Mouse (Mus musculus) liver, adult 2 months (tissue): ENCODE data around the gene Tmem181a. TPM values are rescaled to one million over a fixed set of nuclear protein-coding genes. Genes with fewer than 3 reads are reported as not detected.
"Not testable (repeated sequence)": the region's sequence is repeated elsewhere in the genome, so short reads cannot be mapped to it uniquely, and the experiment has no call there.

ENCODE experiments used
- DNase-seq: peaks from one replicate; pipeline ENCODE4 v3.0.0-alpha.2; 2011; ENCODE audit warnings: low read depth, low spot score; ENCODE audit errors: extremely low read depth
- H3K27ac ChIP-seq: fragments of 200-500 bp; replicated peaks from 2 replicates; pipeline ENCODE4 v1.5.1; 2012; ENCODE audit warnings: low read depth, mild to moderate bottlenecking, control low read depth, inconsistent platforms, low read length; ENCODE audit not compliant: insufficient read depth
- H3K27me3 ChIP-seq: fragments of 200-500 bp; 2 replicates; pipeline ENCODE4 v1.6.1; 2012; ENCODE audit warnings: mild to moderate bottlenecking, moderate library complexity, low read length, inconsistent platforms; ENCODE audit not compliant: control insufficient read depth, insufficient read depth
- H3K36me3 ChIP-seq: fragments of 200-500 bp; 2 replicates; pipeline ENCODE4 v1.6.1; 2012; ENCODE audit warnings: low read length, inconsistent platforms; ENCODE audit not compliant: control insufficient read depth, insufficient read depth
- H3K4me1 ChIP-seq: fragments of 200-500 bp; 2 replicates; pipeline ENCODE4 v1.6.1; 2011; ENCODE audit warnings: low read length; ENCODE audit not compliant: control insufficient read depth, insufficient read depth
- H3K4me3 ChIP-seq: fragments of 200-500 bp; 2 replicates; pipeline ENCODE4 v1.5.1; 2011; ENCODE audit warnings: low read depth, mild to moderate bottlenecking, control low read depth, low read length, moderate library complexity; ENCODE audit not compliant: insufficient read depth
- H3K79me2 ChIP-seq: fragments of 200-500 bp; 2 replicates; pipeline ENCODE4 v1.6.1; 2012; ENCODE audit warnings: inconsistent platforms, mild to moderate bottlenecking, low read length, moderate library complexity; ENCODE audit not compliant: control insufficient read depth, insufficient read depth
- H3K9ac ChIP-seq: fragments of 200-500 bp; 2 replicates; pipeline ENCODE4 v1.6.1; 2012; ENCODE audit warnings: low read depth, mild to moderate bottlenecking, control low read depth, inconsistent platforms, low read length
- WGBS: fragments of 180-500 bp; shearing (Covaris S2); methylation state at CpG from one replicate; pipeline ENCODE4 v1.1.7; 2018; 5-methylcytosine and 5-hydroxymethylcytosine counted together
- polyA plus RNA-seq: library from polyadenylated mRNA; depleted of rRNA; stranded (reverse); fragments of >200 nt; gene quantifications from 2 replicates; pipeline ENCODE4 v1.2.3, GENCODE M21; 2012
- total RNA-seq: library from RNA; depleted of rRNA; stranded (reverse); fragments of >200 nt; gene quantifications from 2 replicates; pipeline ENCODE4 v1.2.3, GENCODE M21; 2014

Tmem181a gene
- total and polyA plus RNA-seq, 2 experiments, result 3.0 to 3.4 TPM

DNA sequence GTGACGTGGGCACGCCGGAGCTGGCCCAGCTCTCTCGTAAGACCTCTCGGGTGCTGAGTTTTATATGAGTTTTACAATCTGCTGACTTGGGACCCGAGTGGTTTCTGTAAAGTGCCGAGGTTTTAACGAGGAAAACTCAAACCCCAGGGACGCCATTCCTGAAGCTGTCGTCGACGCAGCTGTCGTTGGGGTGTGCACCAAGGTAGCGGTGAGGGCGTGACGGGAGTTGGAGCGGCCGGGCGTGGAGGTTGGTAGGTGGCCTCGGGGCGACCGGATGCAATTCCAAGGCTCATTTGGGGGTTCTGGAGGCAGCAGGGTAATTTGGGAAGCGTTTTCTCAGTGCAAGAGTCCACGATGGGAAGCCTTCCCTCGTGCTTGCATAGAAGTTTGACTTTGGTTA lies 14.2 kb downstream of the Tmem181a start:
- DNase-seq, result not testable (repeated sequence)

DNA sequence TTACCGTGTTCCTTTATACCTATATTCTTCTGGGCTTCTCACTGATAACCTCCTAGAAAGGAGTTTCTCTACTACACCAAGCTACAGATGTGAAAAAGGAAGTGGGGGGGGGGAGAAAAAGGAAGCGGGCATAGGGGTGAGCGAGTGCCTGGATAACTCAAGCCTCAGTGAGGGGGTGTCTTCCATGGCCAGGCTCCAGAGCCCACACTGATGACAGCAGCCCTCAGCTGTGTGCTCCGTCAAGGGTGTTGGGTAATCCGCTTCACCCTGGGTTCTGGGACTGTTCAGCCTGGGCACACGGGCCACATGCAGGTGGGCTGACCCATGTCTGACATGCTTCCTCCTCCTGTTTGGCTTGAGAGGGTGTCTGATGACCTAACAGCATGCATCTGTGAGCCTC lies 15.3 kb downstream of the Tmem181a start:
- H3K4me1 ChIP-seq, DNase-seq: not testable (repeated sequence)
- WGBS, result 83% methylated on average over 6 of the region's 6 CpGs

More for the DNA sequence above, 14.2 kb downstream of the Tmem181a start:
- not testable (repeated sequence) for H3K4me1 ChIP-seq, H3K36me3 ChIP-seq, H3K27ac ChIP-seq, H3K27me3 ChIP-seq, H3K79me2 ChIP-seq
- H3K4me3 ChIP-seq, result peak overlapping the region; percentile 69
- under 1% methylated on average over 24 of the region's 25 CpGs for WGBS
- H3K9ac ChIP-seq, result peak overlapping the region; percentile 26

DNA sequence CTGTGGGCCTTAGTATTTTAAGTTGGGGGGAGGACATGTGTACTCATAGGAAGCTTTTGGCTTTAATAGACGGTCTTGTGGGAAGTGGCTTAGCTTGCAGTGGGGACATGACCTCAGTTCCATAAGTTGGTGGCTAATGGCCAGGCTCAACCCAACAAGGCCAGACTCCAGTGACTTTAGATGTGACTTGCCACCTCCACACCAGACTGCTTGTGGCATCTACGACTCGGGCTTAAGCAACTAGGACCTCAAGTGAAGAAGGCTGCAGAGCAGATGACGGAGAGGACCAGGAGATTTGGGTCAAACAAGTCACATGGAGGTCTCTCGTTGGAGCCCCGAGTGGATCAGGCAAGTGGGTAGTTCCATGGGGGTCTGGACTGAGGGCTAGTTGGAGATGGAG lies 18.0 kb downstream of the Tmem181a start:
- H3K9ac ChIP-seq, H3K79me2 ChIP-seq, DNase-seq, H3K36me3 ChIP-seq, H3K4me3 ChIP-seq, H3K4me1 ChIP-seq, H3K27ac ChIP-seq, H3K27me3 ChIP-seq: not testable (repeated sequence)
- 96% methylated on average over 5 of the region's 6 CpGs for WGBS

More for the DNA sequence above, 15.3 kb downstream of the Tmem181a start:
- H3K27me3 ChIP-seq, H3K27ac ChIP-seq, H3K9ac ChIP-seq, H3K36me3 ChIP-seq, H3K79me2 ChIP-seq, H3K4me3 ChIP-seq: not testable (repeated sequence)

DNA sequence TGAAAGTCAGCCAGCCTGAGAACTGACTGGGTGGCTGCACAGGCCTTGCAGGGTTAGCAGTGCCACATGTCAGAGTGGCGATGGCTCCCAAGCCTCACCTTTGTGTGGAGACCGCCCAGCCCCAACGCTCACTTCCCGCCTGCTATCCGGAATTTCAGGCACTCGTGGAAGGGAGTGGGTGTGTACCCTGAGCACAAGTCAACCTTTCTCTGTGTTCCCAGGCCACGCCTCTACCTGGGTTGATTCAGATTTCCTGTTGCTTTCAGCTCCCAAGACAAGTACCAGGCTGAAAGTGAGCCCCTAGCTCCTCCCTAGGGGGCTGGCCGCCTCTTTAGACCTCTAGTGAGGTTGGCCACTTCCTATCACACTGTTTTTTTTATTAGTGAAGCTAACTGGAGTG lies 22.5 kb downstream of the Tmem181a start:
- not testable (repeated sequence) for H3K4me1 ChIP-seq, H3K9ac ChIP-seq, H3K36me3 ChIP-seq, H3K4me3 ChIP-seq, H3K27ac ChIP-seq, H3K79me2 ChIP-seq, H3K27me3 ChIP-seq, DNase-seq
- WGBS, result 83% methylated on average over 8 of the region's 8 CpGs

GRCm38 (mm10) chr17:6279772-6280171 lies 23.1 kb downstream of the Tmem181a start:
- H3K27me3 ChIP-seq, H3K9ac ChIP-seq, H3K79me2 ChIP-seq, H3K4me3 ChIP-seq, DNase-seq, H3K36me3 ChIP-seq, H3K4me1 ChIP-seq, H3K27ac ChIP-seq: not testable (repeated sequence)
- 94% methylated on average over 10 of the region's 10 CpGs for WGBS

- not testable (repeated sequence) for H3K27me3 ChIP-seq, H3K79me2 ChIP-seq, DNase-seq, H3K9ac ChIP-seq, H3K27ac ChIP-seq, H3K4me3 ChIP-seq, H3K36me3 ChIP-seq, H3K4me1 ChIP-seq
- WGBS, result 97% methylated on average over 17 of the region's 19 CpGs
These were observed 23.9 kb downstream of the Tmem181a start for GRCm38 (mm10) chr17:6280513-6280912.

DNA sequence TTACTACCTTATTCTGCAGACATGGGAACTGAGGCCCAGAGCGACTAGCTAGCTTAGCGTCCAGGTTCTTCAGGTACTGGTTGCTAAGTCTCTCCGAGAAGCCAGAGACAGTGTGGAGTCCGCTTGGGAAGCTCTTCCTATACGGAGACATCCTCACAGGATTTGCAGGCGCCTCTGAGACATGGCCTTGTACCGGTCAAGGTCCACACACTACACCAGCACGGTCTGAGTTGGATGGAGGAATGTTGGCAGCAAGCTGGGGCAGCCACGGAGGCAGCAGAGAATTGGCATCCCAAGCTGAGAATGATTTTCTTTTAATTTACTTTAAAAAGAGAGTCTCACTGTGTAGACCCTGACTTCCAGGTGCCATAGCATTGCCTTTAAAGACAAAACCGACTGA lies 26.5 kb downstream of the Tmem181a start:
- not testable (repeated sequence) for H3K9ac ChIP-seq, H3K4me1 ChIP-seq, H3K79me2 ChIP-seq, DNase-seq, H3K27me3 ChIP-seq, H3K27ac ChIP-seq, H3K36me3 ChIP-seq, H3K4me3 ChIP-seq
- WGBS, result 91% methylated on average over 8 of the region's 10 CpGs

DNA sequence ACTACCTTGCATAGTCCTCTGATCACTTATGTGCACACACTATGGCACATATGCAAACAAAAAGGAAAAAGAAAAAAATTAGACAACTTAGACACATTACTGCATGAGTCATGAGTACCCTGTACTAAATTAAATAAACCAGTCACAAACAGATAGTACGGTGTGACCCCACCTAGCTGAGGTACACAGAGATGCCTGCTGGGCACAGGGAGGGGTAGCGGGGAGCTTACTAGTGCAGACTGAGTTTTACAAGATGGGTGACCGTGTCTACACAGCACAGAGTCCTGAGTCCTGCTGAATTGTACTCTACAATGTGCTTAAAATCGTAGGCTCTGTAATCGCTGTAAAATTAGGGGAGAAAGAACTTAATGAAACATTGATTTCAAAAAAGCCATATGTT lies 29.5 kb downstream of the Tmem181a start:
- WGBS, result 98% methylated on average over 5 of the region's 5 CpGs
- DNase-seq, H3K27ac ChIP-seq, H3K36me3 ChIP-seq, H3K4me1 ChIP-seq, H3K27me3 ChIP-seq, H3K79me2 ChIP-seq, H3K4me3 ChIP-seq, H3K9ac ChIP-seq: not testable (repeated sequence)

DNA sequence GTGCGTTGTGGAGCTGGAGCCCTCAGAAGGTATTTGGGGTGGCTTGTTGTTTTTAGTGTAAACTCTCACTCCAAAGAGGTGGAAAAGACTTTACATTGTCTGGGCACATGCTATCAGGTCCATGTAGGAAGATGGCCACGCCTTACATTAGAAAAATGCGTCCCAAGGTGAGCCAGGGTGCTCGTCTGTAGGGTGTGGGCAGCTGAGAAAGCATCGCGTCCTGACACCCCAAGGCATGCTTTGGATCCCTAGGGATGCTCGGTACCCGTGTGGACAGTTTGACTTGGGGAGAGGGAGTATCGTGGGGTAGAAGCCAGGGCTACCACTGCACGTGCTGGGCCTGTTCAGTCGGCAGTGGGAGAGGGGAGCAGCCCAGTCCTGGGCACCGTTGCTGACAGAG lies 32.4 kb downstream of the Tmem181a start:
- WGBS, result 96% methylated on average over 12 of the region's 12 CpGs
- H3K4me3 ChIP-seq, H3K79me2 ChIP-seq, H3K36me3 ChIP-seq, H3K4me1 ChIP-seq, H3K27ac ChIP-seq, DNase-seq, H3K27me3 ChIP-seq, H3K9ac ChIP-seq: not testable (repeated sequence)

DNA sequence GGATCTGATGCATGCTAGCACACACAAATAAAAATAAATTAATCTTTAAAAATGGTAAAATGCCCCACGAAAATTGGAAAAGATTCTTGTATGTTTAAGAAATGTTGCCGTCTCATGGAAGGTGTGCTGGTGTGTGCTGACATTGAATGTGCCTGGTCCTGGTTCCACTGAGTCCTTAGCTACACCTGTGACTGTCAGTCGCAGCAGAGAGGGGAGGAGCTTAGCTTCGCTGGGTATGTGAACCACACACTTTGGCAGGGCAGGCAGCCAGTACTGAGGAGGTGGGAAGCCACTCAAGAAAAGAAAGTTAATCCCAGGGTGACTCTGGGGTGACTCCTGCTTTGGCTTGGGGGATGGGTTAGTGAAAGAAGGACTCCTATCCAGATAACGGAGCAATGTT lies 37.2 kb downstream of the Tmem181a start:
- 100% methylated on average over 1 of the region's 5 CpGs for WGBS
- H3K4me3 ChIP-seq, H3K27me3 ChIP-seq, H3K9ac ChIP-seq, H3K36me3 ChIP-seq, H3K79me2 ChIP-seq, DNase-seq, H3K4me1 ChIP-seq, H3K27ac ChIP-seq: not testable (repeated sequence)
